Mouse (Mus musculus) stomach, embryonic 14.5 days (tissue): ENCODE results near the gene Lyrm2. TPM values are rescaled to one million over a fixed set of nuclear protein-coding genes. Genes with fewer than 3 reads are reported as not detected.

Source experiments
- ATAC-seq: fragments of 200-750 bp; cut with Nextera tagmentation; 2 replicates; pipeline ENCODE4 v1.8.0; 2017; ENCODE audit warnings: low read depth, moderate TSS enrichment; ENCODE audit not compliant: insufficient number of reproducible peaks, insufficient read depth, low FRiP score
- H3K27ac ChIP-seq: fragments of 300-500 bp; sonication (generic); 2 replicates; pipeline ENCODE4 v1.5.1; 2014; ENCODE audit warnings: mild to moderate bottlenecking, low read length, moderate library complexity, mixed read lengths
- H3K27me3 ChIP-seq: fragments of 300-500 bp; sonication (generic); 2 replicates; pipeline ENCODE4 v1.6.1; 2014; ENCODE audit warnings: low read length, control low read depth, mixed read lengths; ENCODE audit not compliant: control insufficient read depth, insufficient read depth
- H3K36me3 ChIP-seq: fragments of 300-500 bp; sonication (generic); 2 replicates; pipeline ENCODE4 v1.6.1; 2014; ENCODE audit warnings: mild to moderate bottlenecking, control low read depth, low read length, moderate library complexity, mixed read lengths; ENCODE audit not compliant: control insufficient read depth, insufficient read depth
- H3K4me1 ChIP-seq: fragments of 300-500 bp; sonication (generic); 2 replicates; pipeline ENCODE4 v1.6.1; 2014; ENCODE audit warnings: low read length, control low read depth, mixed read lengths; ENCODE audit not compliant: control insufficient read depth, insufficient read depth
- H3K4me2 ChIP-seq: fragments of 300-500 bp; sonication (generic); replicated peaks from 2 replicates; pipeline ENCODE4 v1.6.1; 2014; ENCODE audit warnings: low read depth, low read length, control low read depth
- H3K4me3 ChIP-seq: fragments of 300-500 bp; sonication (generic); 2 replicates; pipeline ENCODE4 v1.5.1; 2014; ENCODE audit warnings: low read depth, low read length, control low read depth
- H3K9ac ChIP-seq: fragments of 300-500 bp; sonication (generic); replicated peaks from 2 replicates; pipeline ENCODE4 v1.6.1; 2014; ENCODE audit warnings: low read depth, mild to moderate bottlenecking, control low read depth, low read length, moderate library complexity, mixed read lengths
- H3K9me3 ChIP-seq: fragments of 300-500 bp; sonication (generic); 2 replicates; pipeline ENCODE4 v1.6.1; 2016; ENCODE audit warnings: low read depth, low read length, control low read depth; ENCODE audit not compliant: control insufficient read depth
- WGBS: fragments of 180-500 bp; shearing (Covaris S2); extraction: QIAGEN DNeasy Blood & Tissue Kit; methylation state at CpG from one replicate; pipeline ENCODE4 v1.1.7; 2014; 5-methylcytosine and 5-hydroxymethylcytosine counted together
- polyA plus RNA-seq: library from polyadenylated mRNA; unstranded; fragments of >200 nt; fragmentation: Nextera tagmentation; extraction: Ambion mirVana; gene quantifications from 2 replicates; pipeline ENCODE4 v1.2.1, GENCODE M21; 2014

The Lyrm2 gene
- polyA plus RNA-seq, 1 experiment from 2014 or later = 110 TPM

DNA sequence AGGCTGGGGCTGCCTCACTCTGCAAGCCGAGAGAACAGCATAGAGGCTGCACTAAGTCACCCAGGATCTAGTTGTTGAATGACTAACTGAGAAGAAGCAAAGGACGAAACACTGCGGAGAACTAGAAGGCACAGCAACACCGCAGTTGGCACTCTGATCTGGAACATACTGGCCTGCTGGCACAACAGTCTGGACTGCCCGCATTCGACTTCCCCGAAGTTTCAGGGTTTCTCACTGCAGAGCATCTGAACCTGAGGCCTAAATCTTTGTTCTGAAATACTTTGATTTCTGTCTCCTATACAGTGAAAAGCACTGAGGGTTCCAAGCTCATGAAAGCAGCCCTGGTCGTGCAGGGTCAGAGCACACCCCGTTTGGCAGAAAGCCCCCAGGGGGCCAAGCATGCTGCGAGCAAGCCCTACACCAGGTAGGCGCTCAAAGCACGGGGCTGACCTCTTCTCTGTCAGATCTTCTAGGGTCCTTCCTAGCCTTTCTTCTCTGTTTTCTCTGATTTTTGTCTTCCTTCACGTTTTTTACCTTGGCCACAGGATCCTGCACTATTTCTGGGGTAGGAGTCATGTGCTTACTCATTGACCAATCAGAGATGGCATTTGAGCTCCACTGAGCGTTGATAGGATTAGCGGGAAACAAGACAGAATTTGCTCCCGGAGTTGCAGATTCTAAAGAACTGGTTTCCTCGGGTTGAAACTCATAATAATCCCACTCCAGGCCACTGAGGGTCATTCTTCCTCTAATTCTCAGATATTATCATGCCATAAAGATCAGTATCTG, 33.6 kb downstream of the Lyrm2 start:
- 0 out of 2 replicates have a peak overlapping the region, but pooled peaks have one; percentile 12 for H3K4me3 ChIP-seq
- peak; percentile 42; the same call in 1 of the 2 replicates for ATAC-seq
- no peaks in the 10 kb centered on the region for H3K4me1 ChIP-seq
- no peak overlapping the region for H3K27ac ChIP-seq
- H3K36me3 ChIP-seq = no peaks in the 10 kb centered on the region
- 49% methylated on average over 17 of the region's 17 CpGs for WGBS
- no peak overlapping the region for H3K9ac ChIP-seq
- H3K27me3 ChIP-seq = no peaks in the 10 kb centered on the region
- H3K4me2 ChIP-seq = peak overlapping the region; percentile 34
- no peaks in the 10 kb centered on the region for H3K9me3 ChIP-seq

DNA sequence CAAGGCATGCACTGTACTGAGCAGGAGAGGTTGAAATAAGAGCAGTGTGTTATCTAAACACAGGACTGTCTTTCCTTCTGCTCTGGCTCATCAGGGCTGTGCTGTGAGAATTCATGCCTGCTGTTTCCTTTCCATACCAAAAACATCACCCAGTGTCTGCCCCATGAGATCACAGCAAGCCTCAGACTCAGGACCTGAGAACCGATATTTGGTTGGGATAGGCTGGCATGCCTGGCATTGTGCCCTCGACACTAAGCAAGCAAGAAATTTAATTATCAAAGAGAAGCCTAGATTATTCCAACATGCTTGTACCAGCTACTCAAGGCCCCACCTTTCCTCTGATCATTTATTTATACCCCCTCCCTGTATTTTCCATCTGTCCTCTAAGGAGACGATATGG, 34.5 kb downstream of the Lyrm2 start:
- H3K9me3 ChIP-seq = no peaks in the 10 kb centered on the region
- 79% methylated on average over 3 of the region's 3 CpGs for WGBS
- H3K9ac ChIP-seq = no peak overlapping the region
- ATAC-seq = no peak
- no peak overlapping the region for H3K4me2 ChIP-seq
- no peak overlapping the region for H3K4me3 ChIP-seq
- H3K27me3 ChIP-seq = no peaks in the 10 kb centered on the region
- no peaks in the 10 kb centered on the region for H3K36me3 ChIP-seq
- no peak overlapping the region for H3K27ac ChIP-seq
- H3K4me1 ChIP-seq = no peaks in the 10 kb centered on the region

DNA sequence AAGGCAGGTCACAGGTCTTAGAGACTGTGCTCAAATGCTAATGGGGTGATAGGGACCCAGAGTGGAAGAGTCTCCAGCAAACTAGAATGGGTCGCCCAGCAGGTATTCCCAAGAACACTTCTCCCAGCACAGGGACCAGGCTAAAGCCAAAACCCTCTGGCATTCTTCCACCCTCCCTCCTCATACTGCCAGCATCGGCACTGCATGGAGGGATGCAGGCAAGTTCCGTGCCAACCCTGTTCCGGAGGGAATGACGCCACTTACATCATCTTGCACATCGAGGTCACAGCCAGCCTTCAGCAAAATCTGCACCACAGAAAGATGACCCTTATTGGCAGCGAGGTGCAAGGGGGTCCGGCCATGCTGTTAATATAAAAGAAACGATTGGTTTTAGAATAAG, 36.0 kb downstream of the Lyrm2 start:
- no peak overlapping the region for H3K4me3 ChIP-seq
- WGBS = 91% methylated on average over 9 of the region's 9 CpGs
- no peak for ATAC-seq
- no peak overlapping the region for H3K27ac ChIP-seq
- no peaks in the 10 kb centered on the region for H3K4me1 ChIP-seq
- no peaks in the 10 kb centered on the region for H3K9me3 ChIP-seq
- no peak overlapping the region for H3K9ac ChIP-seq
- H3K4me2 ChIP-seq = no peak overlapping the region
- H3K27me3 ChIP-seq = no peaks in the 10 kb centered on the region
- no peaks in the 10 kb centered on the region for H3K36me3 ChIP-seq

DNA sequence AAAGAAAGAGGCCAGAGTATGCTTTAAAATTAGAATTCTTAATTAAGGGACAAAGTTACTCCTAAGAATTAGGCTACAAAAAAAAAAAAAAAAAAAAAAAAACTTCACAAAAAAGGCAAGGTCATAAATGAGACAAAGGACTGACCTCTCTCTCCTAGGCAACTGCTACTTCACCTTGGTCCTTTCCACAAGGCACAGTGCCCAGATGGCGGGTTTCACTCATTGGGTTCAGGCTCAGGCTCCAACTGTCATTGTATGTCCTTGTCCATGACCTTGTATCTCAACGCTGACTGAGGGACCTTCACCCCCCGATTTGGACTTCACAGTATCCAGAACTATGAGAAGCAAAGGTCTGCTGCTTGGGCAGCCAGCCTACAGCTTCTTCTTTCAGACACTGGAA, 38.3 kb downstream of the Lyrm2 start:
- WGBS = 93% methylated on average over 3 of the region's 3 CpGs
- Histone ChIP-seq H3K4me1 (no peaks in the 10 kb centered on the region), H3K27ac (no peak overlapping the region), H3K36me3 (no peaks in the 10 kb centered on the region), H3K9me3 (no peaks in the 10 kb centered on the region), H3K4me3 (no peak overlapping the region), H3K4me2 (no peak overlapping the region), H3K27me3 (no peaks in the 10 kb centered on the region), H3K9ac (no peak overlapping the region)
- ATAC-seq = no peak

Other genes with a start within 250 kb of the Lyrm2 start
- not detected in 2 replicates for gene Gja10, start 197.5 kb upstream of the Lyrm2 start, polyA plus RNA-seq
- 50.2 and 57.1 TPM in 2 replicates for gene Casp8ap2, start 184.8 kb upstream of the Lyrm2 start, polyA plus RNA-seq
- gene Mdn1, start 143.1 kb upstream of the Lyrm2 start, polyA plus RNA-seq = 26.6 and 28.5 TPM in 2 replicates
- 5.6 and 6.9 TPM in 2 replicates for gene Ankrd6, start 150.6 kb downstream of the Lyrm2 start, polyA plus RNA-seq
- 7.1 and 11.0 TPM in 2 replicates for gene Rragd, start 182.8 kb downstream of the Lyrm2 start, polyA plus RNA-seq
- 38.2 and 45.5 TPM in 2 replicates for gene Ube2j1, start 231.2 kb downstream of the Lyrm2 start, polyA plus RNA-seq